Mouse (Mus musculus) stomach, embryonic 16.5 days (tissue): ENCODE measurements around the gene Ccdc51. TPM values are rescaled to one million over a fixed set of nuclear protein-coding genes. Genes with fewer than 3 reads are reported as not detected.

Experiments used
- ATAC-seq: fragments of 200-750 bp; cut with Nextera tagmentation; 2 replicates; pipeline ENCODE4 v1.8.0; 2017; ENCODE audit warnings: moderate number of reproducible peaks, moderate TSS enrichment; ENCODE audit not compliant: insufficient read depth, low FRiP score
- H3K27ac ChIP-seq: fragments of 300-500 bp; sonication (generic); 2 replicates; pipeline ENCODE4 v1.5.1; 2014; ENCODE audit warnings: low read length
- H3K27me3 ChIP-seq: fragments of 300-500 bp; sonication (generic); 2 replicates; pipeline ENCODE4 v1.6.1; 2014; ENCODE audit warnings: low read length, control low read depth, mixed read lengths; ENCODE audit not compliant: control insufficient read depth, insufficient read depth
- H3K36me3 ChIP-seq: fragments of 300-500 bp; sonication (generic); 2 replicates; pipeline ENCODE4 v1.6.1; 2014; ENCODE audit warnings: low read length; ENCODE audit not compliant: control insufficient read depth, insufficient read depth
- H3K4me1 ChIP-seq: fragments of 300-500 bp; sonication (generic); 2 replicates; pipeline ENCODE4 v1.6.1; 2014; ENCODE audit warnings: low read length, control low read depth, mixed read lengths; ENCODE audit not compliant: control insufficient read depth, insufficient read depth
- H3K4me2 ChIP-seq: fragments of 300-500 bp; sonication (generic); 2 replicates; pipeline ENCODE4 v1.6.1; 2014; ENCODE audit warnings: low read depth, low read length, mixed read lengths
- H3K4me3 ChIP-seq: fragments of 300-500 bp; sonication (generic); replicated peaks from 2 replicates; pipeline ENCODE4 v1.5.1; 2014; ENCODE audit warnings: mild to moderate bottlenecking, low read length
- H3K9ac ChIP-seq: fragments of 300-500 bp; sonication (generic); 2 replicates; pipeline ENCODE4 v1.6.1; 2014; ENCODE audit warnings: low read length
- H3K9me3 ChIP-seq: fragments of 300-500 bp; sonication (generic); replicated peaks from 2 replicates; pipeline ENCODE4 v1.6.1; 2016; ENCODE audit warnings: low read length, control low read depth; ENCODE audit not compliant: control insufficient read depth
- WGBS: fragments of 180-500 bp; shearing (Covaris S2); extraction: QIAGEN DNeasy Blood & Tissue Kit; methylation state at CpG from one replicate; pipeline ENCODE4 v1.1.7; 2014; 5-methylcytosine and 5-hydroxymethylcytosine counted together
- polyA plus RNA-seq: library from polyadenylated mRNA; unstranded; fragments of >200 nt; fragmentation: Nextera tagmentation; extraction: Ambion mirVana; gene quantifications from 2 replicates; pipeline ENCODE4 v1.2.1, GENCODE M21; 2015

Ccdc51 gene
- polyA plus RNA-seq, 1 experiment from 2014 or later: 15.8 TPM

GRCm38 (mm10) chr9:109119571-109119970 is 37.3 kb downstream of the Ccdc51 start:
- Histone ChIP-seq H3K4me1 (no peaks in the 10 kb centered on the region), H3K9me3 (no peaks in the 10 kb centered on the region), H3K4me2 (no peak overlapping the region), H3K36me3 (peaks cover 11% of the 10 kb centered on the region; the same call in 1 of the 2 replicates), H3K27me3 (no peaks in the 10 kb centered on the region), H3K9ac (no peak overlapping the region), H3K4me3 (no peak overlapping the region), H3K27ac (peak overlapping the region; percentile 82)
- ATAC-seq: peak; percentile 72; the same call in 1 of the 2 replicates
- WGBS: 76% methylated on average over 9 of the region's 9 CpGs

DNA sequence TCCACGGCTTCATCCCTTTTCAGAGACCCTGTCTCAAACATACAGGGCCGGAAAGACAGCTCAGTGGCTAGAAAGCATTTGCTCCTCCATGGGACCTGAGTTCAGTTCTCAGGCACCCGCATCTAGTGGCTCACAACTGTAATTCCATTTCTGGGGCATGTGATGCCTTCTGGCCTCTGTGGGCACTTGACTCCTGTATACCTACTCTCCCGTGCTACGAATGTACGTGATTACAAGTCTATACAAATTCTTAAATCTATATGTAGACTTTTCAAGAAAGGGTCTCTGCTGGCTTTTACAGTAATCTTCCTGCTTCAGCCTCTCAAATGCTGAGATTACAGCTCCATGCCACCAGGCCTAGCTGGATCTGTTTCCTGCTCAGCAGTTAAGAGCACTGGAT is 38.7 kb downstream of the Ccdc51 start:
- Histone ChIP-seq H3K4me2 (no peak overlapping the region), H3K4me1 (no peaks in the 10 kb centered on the region), H3K9ac (no peak overlapping the region), H3K36me3 (0 out of 2 replicates have a peak, but pooled peaks cover 4% of the 10 kb centered on the region), H3K27ac (no peak overlapping the region), H3K4me3 (no peak overlapping the region), H3K9me3 (no peaks in the 10 kb centered on the region), H3K27me3 (no peaks in the 10 kb centered on the region)
- WGBS: 81% methylated on average over 6 of the region's 6 CpGs
- ATAC-seq: no peak

GRCm38 (mm10) chr9:109122553-109123085 is 40.3 kb downstream of the Ccdc51 start:
- ATAC-seq: no peak
- H3K9ac ChIP-seq: no peak overlapping the region
- 39% methylated on average over 2 of the region's 2 CpGs for WGBS
- H3K27me3 ChIP-seq: no peaks in the 10 kb centered on the region
- no peak overlapping the region for H3K4me2 ChIP-seq
- 0 out of 2 replicates have a peak, but pooled peaks cover 4% of the 10 kb centered on the region for H3K36me3 ChIP-seq
- H3K4me1 ChIP-seq: no peaks in the 10 kb centered on the region
- no peak overlapping the region for H3K27ac ChIP-seq
- H3K9me3 ChIP-seq: no peaks in the 10 kb centered on the region
- H3K4me3 ChIP-seq: no peak overlapping the region

GRCm38 (mm10) chr9:109123266-109123665 is 41.0 kb downstream of the Ccdc51 start:
- no peaks in the 10 kb centered on the region for H3K36me3 ChIP-seq
- no peaks in the 10 kb centered on the region for H3K9me3 ChIP-seq
- no peak overlapping the region for H3K27ac ChIP-seq
- H3K4me1 ChIP-seq: no peaks in the 10 kb centered on the region
- H3K4me3 ChIP-seq: no peak overlapping the region
- no peak overlapping the region for H3K4me2 ChIP-seq
- 40% methylated on average over 6 of the region's 6 CpGs for WGBS
- H3K9ac ChIP-seq: no peak overlapping the region
- ATAC-seq: no peak
- no peaks in the 10 kb centered on the region for H3K27me3 ChIP-seq

- no peaks in the 10 kb centered on the region for H3K4me1 ChIP-seq
- H3K4me3 ChIP-seq: no peak overlapping the region
- H3K27me3 ChIP-seq: no peaks in the 10 kb centered on the region
- WGBS: 80% methylated on average over 3 of the region's 3 CpGs
- H3K36me3 ChIP-seq: no peaks in the 10 kb centered on the region
- ATAC-seq: no peak
- H3K9ac ChIP-seq: no peak overlapping the region
- no peak overlapping the region for H3K27ac ChIP-seq
- no peak overlapping the region for H3K4me2 ChIP-seq
- no peaks in the 10 kb centered on the region for H3K9me3 ChIP-seq
These were observed 41.9 kb downstream of the Ccdc51 start for GRCm38 (mm10) chr9:109124164-109124563.

DNA sequence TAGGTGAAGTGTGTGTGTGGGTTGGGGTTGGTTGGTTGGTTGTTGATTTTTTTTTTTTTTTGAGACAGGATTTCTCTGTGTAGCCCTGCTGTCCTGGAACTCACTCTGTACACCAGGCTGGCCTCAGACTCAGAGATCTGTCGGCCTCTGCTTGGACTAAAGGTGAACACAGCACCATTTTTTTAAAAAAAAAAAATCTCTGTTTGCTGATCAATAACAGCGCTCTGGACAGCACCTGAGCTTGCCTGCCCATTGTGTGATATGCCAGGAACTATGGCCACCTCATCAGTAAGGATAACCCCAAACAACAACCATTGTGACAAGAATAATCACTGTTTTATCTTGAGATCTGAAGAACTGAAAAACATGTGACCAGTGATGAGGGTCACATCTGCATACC is 42.8 kb downstream of the Ccdc51 start:
- no peak overlapping the region for H3K9ac ChIP-seq
- H3K4me1 ChIP-seq: no peaks in the 10 kb centered on the region
- H3K27ac ChIP-seq: no peak overlapping the region
- no peak overlapping the region for H3K4me2 ChIP-seq
- no peaks in the 10 kb centered on the region for H3K36me3 ChIP-seq
- no peaks in the 10 kb centered on the region for H3K27me3 ChIP-seq
- WGBS: 58% methylated on average over 2 of the region's 2 CpGs
- H3K9me3 ChIP-seq: no peaks in the 10 kb centered on the region
- H3K4me3 ChIP-seq: no peak overlapping the region
- ATAC-seq: no peak

DNA sequence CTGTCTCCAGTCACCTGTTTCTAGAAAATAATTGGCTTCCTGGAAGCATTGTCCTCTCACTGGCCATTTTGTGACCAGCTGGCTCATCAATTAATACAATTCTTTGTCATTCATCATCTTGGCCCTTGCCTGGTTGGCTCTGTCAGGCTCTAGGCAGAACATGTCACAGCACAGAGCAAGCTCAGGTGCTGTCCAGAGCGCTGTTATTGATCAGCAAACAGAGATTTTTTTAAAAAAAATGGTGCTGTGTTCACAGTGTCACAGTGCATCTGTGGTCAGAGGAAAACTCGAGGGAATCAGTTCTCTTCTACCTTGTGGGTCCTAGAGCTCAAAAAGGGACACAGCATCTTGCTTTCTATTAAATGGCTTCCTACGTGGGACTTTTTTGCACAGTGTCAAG is 43.2 kb downstream of the Ccdc51 start:
- Histone ChIP-seq H3K36me3 (no peaks in the 10 kb centered on the region), H3K27ac (no peak overlapping the region), H3K27me3 (no peaks in the 10 kb centered on the region), H3K9me3 (no peaks in the 10 kb centered on the region), H3K9ac (no peak overlapping the region), H3K4me3 (no peak overlapping the region), H3K4me2 (no peak overlapping the region), H3K4me1 (no peaks in the 10 kb centered on the region)
- ATAC-seq: no peak
- 55% methylated on average over 3 of the region's 3 CpGs for WGBS

- Histone ChIP-seq H3K9ac (no peak overlapping the region), H3K4me2 (no peak overlapping the region), H3K4me3 (no peak overlapping the region), H3K4me1 (no peaks in the 10 kb centered on the region), H3K27me3 (no peaks in the 10 kb centered on the region), H3K9me3 (no peaks in the 10 kb centered on the region), H3K27ac (no peak overlapping the region), H3K36me3 (no peaks in the 10 kb centered on the region)
- 78% methylated on average over 4 of the region's 4 CpGs for WGBS
- ATAC-seq: no peak
These were observed 44.8 kb downstream of the Ccdc51 start for GRCm38 (mm10) chr9:109127076-109127475.

GRCm38 (mm10) chr9:109128211-109128610 is 45.9 kb downstream of the Ccdc51 start:
- no peaks in the 10 kb centered on the region for H3K9me3 ChIP-seq
- no peak overlapping the region for H3K4me3 ChIP-seq
- no peak overlapping the region for H3K4me2 ChIP-seq
- no peaks in the 10 kb centered on the region for H3K4me1 ChIP-seq
- no peaks in the 10 kb centered on the region for H3K27me3 ChIP-seq
- H3K9ac ChIP-seq: no peak overlapping the region
- no peaks in the 10 kb centered on the region for H3K36me3 ChIP-seq
- no peak overlapping the region for H3K27ac ChIP-seq
- no peak for ATAC-seq
- 61% methylated on average over 3 of the region's 3 CpGs for WGBS
